Mouse (Mus musculus) neural tube, embryonic 14.5 days (tissue): ENCODE results near the gene Iqcf6. TPM values are rescaled to one million over a fixed set of nuclear protein-coding genes. Genes with fewer than 3 reads are reported as not detected.
"Not testable (repeated sequence)": the region's sequence is repeated elsewhere in the genome, so short reads cannot be mapped to it uniquely, and the experiment has no call there.

Experiments
- ATAC-seq: fragments of 200-750 bp; cut with Nextera tagmentation; 2 replicates; pipeline ENCODE4 v1.8.0; 2017; ENCODE audit warnings: low read depth, mild to moderate bottlenecking, moderate TSS enrichment, moderate library complexity
- H3K27ac ChIP-seq: fragments of 300-500 bp; sonication (generic); 2 replicates; pipeline ENCODE4 v1.5.1; 2014; ENCODE audit warnings: low read depth, mild to moderate bottlenecking, control low read depth, low read length, moderate library complexity, mixed read lengths
- H3K27me3 ChIP-seq: fragments of 300-500 bp; sonication (generic); 2 replicates; pipeline ENCODE4 v1.6.1; 2014; ENCODE audit warnings: low read length; ENCODE audit not compliant: control insufficient read depth, insufficient read depth
- H3K36me3 ChIP-seq: fragments of 300-500 bp; sonication (generic); 2 replicates; pipeline ENCODE4 v1.6.1; 2014; ENCODE audit warnings: low read length, mixed read lengths; ENCODE audit not compliant: control insufficient read depth, insufficient read depth
- H3K4me1 ChIP-seq: fragments of 300-500 bp; sonication (generic); 2 replicates; pipeline ENCODE4 v1.6.1; 2014; ENCODE audit warnings: low read length; ENCODE audit not compliant: control insufficient read depth, insufficient read depth
- H3K4me2 ChIP-seq: fragments of 300-500 bp; sonication (generic); 2 replicates; pipeline ENCODE4 v1.6.1; 2014; ENCODE audit warnings: mild to moderate bottlenecking, low read depth, low read length, control low read depth
- H3K4me3 ChIP-seq: fragments of 300-500 bp; sonication (generic); 2 replicates; pipeline ENCODE4 v1.5.1; 2014; ENCODE audit warnings: low read depth, low read length, control low read depth, mixed read lengths
- H3K9ac ChIP-seq: fragments of 300-500 bp; sonication (generic); replicated peaks from 2 replicates; pipeline ENCODE4 v1.6.1; 2014; ENCODE audit warnings: low read depth, mild to moderate bottlenecking, control low read depth, low read length, mixed read lengths
- H3K9me3 ChIP-seq: fragments of 300-500 bp; sonication (generic); 2 replicates; pipeline ENCODE4 v1.6.1; 2016; ENCODE audit warnings: low read length; ENCODE audit not compliant: control insufficient read depth
- WGBS: fragments of 180-500 bp; shearing (Covaris S2); extraction: QIAGEN DNeasy Blood & Tissue Kit; methylation state at CpG from one replicate; pipeline ENCODE4 v1.1.7; 2014; 5-methylcytosine and 5-hydroxymethylcytosine counted together
- polyA plus RNA-seq: library from polyadenylated mRNA; unstranded; fragments of >200 nt; fragmentation: Nextera tagmentation; extraction: Ambion mirVana; gene quantifications from 2 replicates; pipeline ENCODE4 v1.2.1, GENCODE M21; 2014

Gene Iqcf6
- polyA plus RNA-seq, 1 experiment from 2014 or later: not detected

- no peaks in the 10 kb centered on the region for H3K4me1 ChIP-seq
- no peak overlapping the region for H3K4me3 ChIP-seq
- H3K36me3 ChIP-seq: no peaks in the 10 kb centered on the region
- H3K27ac ChIP-seq: no peak overlapping the region
- WGBS: 52% methylated on average over 3 of the region's 3 CpGs
- no peaks in the 10 kb centered on the region for H3K27me3 ChIP-seq
- ATAC-seq: no peak
- no peak overlapping the region for H3K4me2 ChIP-seq
- H3K9me3 ChIP-seq: no peaks in the 10 kb centered on the region; the same call in 1 of the 2 replicates
- no peak overlapping the region for H3K9ac ChIP-seq
Observed at GRCm38 (mm10) chr9:106614616-106615015, 11.8 kb upstream of the Iqcf6 start.

- Histone ChIP-seq H3K9me3 (no peaks in the 10 kb centered on the region; the same call in 1 of the 2 replicates), H3K27ac (no peak overlapping the region), H3K4me3 (no peak overlapping the region), H3K9ac (no peak overlapping the region), H3K36me3 (no peaks in the 10 kb centered on the region), H3K4me2 (no peak overlapping the region), H3K4me1 (no peaks in the 10 kb centered on the region), H3K27me3 (no peaks in the 10 kb centered on the region)
- WGBS: 83% methylated on average over 9 of the region's 9 CpGs
- no peak for ATAC-seq
Observed at GRCm38 (mm10) chr9:106616306-106616705, 10.1 kb upstream of the Iqcf6 start.

- Histone ChIP-seq H3K9ac (no peak overlapping the region), H3K4me3 (no peak overlapping the region), H3K4me2 (no peak overlapping the region), H3K27ac (no peak overlapping the region), H3K27me3 (no peaks in the 10 kb centered on the region), H3K4me1 (no peaks in the 10 kb centered on the region), H3K36me3 (no peaks in the 10 kb centered on the region), H3K9me3 (no peaks in the 10 kb centered on the region; the same call in 1 of the 2 replicates)
- 87% methylated on average over 3 of the region's 3 CpGs for WGBS
- ATAC-seq: no peak
Observed at GRCm38 (mm10) chr9:106617496-106617895, 8.9 kb upstream of the Iqcf6 start.

- not testable (repeated sequence) for H3K9ac ChIP-seq, H3K36me3 ChIP-seq, ATAC-seq, H3K9me3 ChIP-seq, H3K4me3 ChIP-seq, H3K4me1 ChIP-seq, H3K4me2 ChIP-seq, H3K27me3 ChIP-seq, H3K27ac ChIP-seq
- 28% methylated on average over 7 of the region's 8 CpGs for WGBS
Observed at GRCm38 (mm10) chr9:106627796-106628195, 1.4 kb downstream of the Iqcf6 start.

- Histone ChIP-seq H3K36me3 (no peaks in the 10 kb centered on the region), H3K4me2 (no peak overlapping the region), H3K9ac (no peak overlapping the region), H3K9me3 (no peaks in the 10 kb centered on the region), H3K27me3 (no peaks in the 10 kb centered on the region), H3K4me3 (no peak overlapping the region), H3K4me1 (no peaks in the 10 kb centered on the region), H3K27ac (no peak overlapping the region)
- ATAC-seq: no peak
- WGBS: 74% methylated on average over 5 of the region's 5 CpGs
Observed at GRCm38 (mm10) chr9:106632185-106632584, 5.8 kb downstream of the Iqcf6 start.

GRCm38 (mm10) chr9:106638154-106638553 lies 11.8 kb downstream of the Iqcf6 start:
- H3K27ac ChIP-seq: no peak overlapping the region
- H3K4me2 ChIP-seq: no peak overlapping the region
- H3K9ac ChIP-seq: no peak overlapping the region
- H3K9me3 ChIP-seq: no peaks in the 10 kb centered on the region
- H3K36me3 ChIP-seq: no peaks in the 10 kb centered on the region
- no peaks in the 10 kb centered on the region for H3K4me1 ChIP-seq
- no peak for ATAC-seq
- no peak overlapping the region for H3K4me3 ChIP-seq
- WGBS: 93% methylated on average over 8 of the region's 8 CpGs
- H3K27me3 ChIP-seq: no peaks in the 10 kb centered on the region

- WGBS: 72% methylated on average over 5 of the region's 5 CpGs
- Histone ChIP-seq H3K27me3 (no peaks in the 10 kb centered on the region), H3K9me3 (no peaks in the 10 kb centered on the region)
Observed at GRCm38 (mm10) chr9:106641346-106641745, 15.0 kb downstream of the Iqcf6 start.

GRCm38 (mm10) chr9:106643128-106643527 lies 16.7 kb downstream of the Iqcf6 start:
- no peak overlapping the region for H3K4me3 ChIP-seq
- no peaks in the 10 kb centered on the region for H3K27me3 ChIP-seq
- H3K4me2 ChIP-seq: no peak overlapping the region
- no peak for ATAC-seq
- 31% methylated on average over 7 of the region's 7 CpGs for WGBS
- no peaks in the 10 kb centered on the region for H3K4me1 ChIP-seq
- H3K9ac ChIP-seq: no peak overlapping the region
- no peaks in the 10 kb centered on the region for H3K36me3 ChIP-seq
- H3K27ac ChIP-seq: no peak overlapping the region
- H3K9me3 ChIP-seq: no peaks in the 10 kb centered on the region

More at GRCm38 (mm10) chr9:106641346-106641745, 15.0 kb downstream of the Iqcf6 start:
- Histone ChIP-seq H3K36me3 (no peaks in the 10 kb centered on the region), H3K9ac (no peak overlapping the region), H3K4me2 (no peak overlapping the region), H3K4me3 (no peak overlapping the region), H3K27ac (no peak overlapping the region), H3K4me1 (no peaks in the 10 kb centered on the region)
- ATAC-seq: no peak

- no peak for ATAC-seq
- no peaks in the 10 kb centered on the region for H3K9me3 ChIP-seq
- H3K4me3 ChIP-seq: no peak overlapping the region
- no peaks in the 10 kb centered on the region for H3K27me3 ChIP-seq
- 77% methylated on average over 6 of the region's 6 CpGs for whole genome bisulfite sequencing
- no peaks in the 10 kb centered on the region for H3K4me1 ChIP-seq
- no peak overlapping the region for H3K4me2 ChIP-seq
- H3K36me3 ChIP-seq: no peaks in the 10 kb centered on the region
- H3K9ac ChIP-seq: no peak overlapping the region
- no peak overlapping the region for H3K27ac ChIP-seq
Observed at GRCm38 (mm10) chr9:106643787-106644186, 17.4 kb downstream of the Iqcf6 start.
